Mouse (Mus musculus) limb, embryonic 13.5 days (tissue): ENCODE data around the gene Nprl2. TPM values are rescaled to one million over a fixed set of nuclear protein-coding genes. Genes with fewer than 3 reads are reported as not detected.
A peak's percentile ranks its signal among the peaks of the same experiment; 100 is the strongest.

Source experiments
- ATAC-seq: fragments of 200-750 bp; cut with Nextera tagmentation; 2 replicates; pipeline ENCODE4 v1.8.0; 2017; ENCODE audit warnings: low read depth, moderate number of reproducible peaks, moderate TSS enrichment; ENCODE audit not compliant: low FRiP score
- H3K27ac ChIP-seq: fragments of 300-500 bp; sonication (generic); 2 replicates; pipeline ENCODE4 v1.5.1; 2015; ENCODE audit warnings: inconsistent platforms, mild to moderate bottlenecking, moderate library complexity
- H3K27me3 ChIP-seq: fragments of 300-500 bp; sonication (generic); 2 replicates; pipeline ENCODE4 v1.6.1; 2015; ENCODE audit warnings: mild to moderate bottlenecking, inconsistent platforms
- H3K36me3 ChIP-seq: fragments of 300-500 bp; sonication (generic); 2 replicates; pipeline ENCODE4 v1.6.1; 2015; ENCODE audit warnings: inconsistent platforms, mild to moderate bottlenecking, moderate library complexity
- H3K4me1 ChIP-seq: fragments of 300-500 bp; sonication (generic); 2 replicates; pipeline ENCODE4 v1.6.1; 2015; ENCODE audit warnings: inconsistent platforms
- H3K4me2 ChIP-seq: fragments of 300-500 bp; sonication (generic); replicated peaks from 2 replicates; pipeline ENCODE4 v1.6.1; 2015; ENCODE audit warnings: inconsistent platforms, mild to moderate bottlenecking, moderate library complexity
- H3K4me3 ChIP-seq: fragments of 300-500 bp; sonication (generic); 2 replicates; pipeline ENCODE4 v1.5.1; 2015; ENCODE audit warnings: moderate library complexity, mild to moderate bottlenecking, inconsistent platforms
- H3K9ac ChIP-seq: fragments of 300-500 bp; sonication (generic); 2 replicates; pipeline ENCODE4 v1.6.1; 2015; ENCODE audit warnings: mild to moderate bottlenecking, inconsistent platforms
- H3K9me3 ChIP-seq: fragments of 300-500 bp; sonication (generic); 2 replicates; pipeline ENCODE4 v1.6.1; 2016; ENCODE audit warnings: inconsistent platforms
- WGBS: fragments of 180-500 bp; shearing (Covaris S2); methylation state at CpG from one replicate; pipeline ENCODE4 v1.1.7; 2015; 5-methylcytosine and 5-hydroxymethylcytosine counted together
- polyA plus RNA-seq: library from polyadenylated mRNA; unstranded; fragments of >200 nt; fragmentation: Nextera tagmentation; extraction: Ambion mirVana; gene quantifications from 2 replicates; pipeline ENCODE4 v1.2.1, GENCODE M21; 2015

Gene Nprl2
- polyA plus RNA-seq, 1 experiment from 2014 or later, result 44.2 TPM

GRCm38 (mm10) chr9:107586504-107586903, 44.5 kb downstream of the Nprl2 start:
- ATAC-seq, result no peak
- peaks cover 22% of the 10 kb centered on the region for H3K4me1 ChIP-seq
- peak overlapping the region; percentile 22; the same call in 1 of the 2 replicates for H3K27ac ChIP-seq
- no peak overlapping the region for H3K4me2 ChIP-seq
- H3K9me3 ChIP-seq, result no peaks in the 10 kb centered on the region
- WGBS, result 88% methylated on average over 5 of the region's 5 CpGs
- H3K36me3 ChIP-seq, result peaks cover 47% of the 10 kb centered on the region
- no peaks in the 10 kb centered on the region for H3K27me3 ChIP-seq
- H3K9ac ChIP-seq, result no peak overlapping the region
- H3K4me3 ChIP-seq, result no peak overlapping the region

DNA sequence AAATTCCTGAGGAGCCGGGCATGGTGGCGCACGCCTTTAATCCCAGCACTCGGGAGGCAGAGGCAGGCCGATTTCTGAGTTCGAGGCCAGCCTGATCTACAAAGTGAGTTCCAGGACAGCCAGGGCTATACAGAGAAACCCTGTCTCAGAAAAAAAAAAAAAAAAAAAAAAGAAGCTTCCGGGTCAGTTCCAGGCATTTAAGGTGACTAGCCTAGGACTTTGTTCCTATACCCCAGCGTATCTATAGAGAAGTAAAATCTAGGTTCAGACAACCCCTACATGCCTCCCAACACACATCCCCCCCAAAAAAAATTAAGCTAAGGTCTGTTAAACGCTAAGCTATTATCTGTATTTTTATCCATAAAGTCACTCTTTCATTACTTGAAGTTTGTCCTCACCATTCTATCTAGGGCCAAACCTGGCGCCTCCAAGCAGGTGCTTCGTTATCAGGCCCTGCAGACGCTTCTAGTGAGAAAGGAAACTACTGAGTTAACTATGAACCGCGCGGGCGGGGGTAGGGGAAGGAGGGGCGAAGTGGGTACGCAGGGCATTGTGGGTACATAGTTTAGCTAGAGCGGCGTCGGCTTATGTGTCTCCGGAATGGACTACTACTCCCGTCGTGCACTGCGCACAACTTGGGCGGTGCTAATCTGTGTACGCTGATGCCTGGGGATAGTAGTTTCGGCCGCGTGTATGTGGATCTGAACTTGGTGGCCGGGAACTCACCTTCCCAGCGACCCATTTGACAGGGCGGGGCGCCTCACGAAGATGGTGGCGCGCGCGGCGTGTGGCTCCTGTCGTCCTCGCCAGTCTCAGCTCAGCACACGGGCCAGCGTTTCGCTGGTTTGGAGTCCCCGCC, 45.2 kb downstream of the Nprl2 start, which contains the start of gene Ifrd2:
Gene Ifrd2 (plus strand): TSS at position 669 of the 859 bp plus-strand sequence.
- Histone ChIP-seq H3K4me1 (peaks cover 15% of the 10 kb centered on the region), H3K9ac (peak within 1 kb of the TSS; percentile 77), H3K9me3 (no peaks in the 10 kb centered on the region), H3K4me2 (peak within 1 kb of the TSS; percentile 91), H3K27me3 (no peaks in the 10 kb centered on the region), H3K36me3 (peaks cover 54% of the 10 kb centered on the region), H3K27ac (peak within 1 kb of the TSS; percentile 22; the same call in 1 of the 2 replicates), H3K4me3 (peak within 1 kb of the TSS; percentile 81)
- 14% methylated on average over 46 of the region's 46 CpGs for WGBS
- peak; percentile 98 for ATAC-seq

GRCm38 (mm10) chr9:107587833-107588639, 46.0 kb downstream of the Nprl2 start:
- H3K9ac ChIP-seq, result peak overlapping the region; percentile 77
- no peaks in the 10 kb centered on the region for H3K9me3 ChIP-seq
- H3K4me3 ChIP-seq, result peak overlapping the region; percentile 81
- peaks cover 12% of the 10 kb centered on the region for H3K4me1 ChIP-seq
- WGBS, result 4% methylated on average over 33 of the region's 33 CpGs
- no peak for ATAC-seq
- peak overlapping the region; percentile 91 for H3K4me2 ChIP-seq
- no peak overlapping the region for H3K27ac ChIP-seq
- no peaks in the 10 kb centered on the region for H3K27me3 ChIP-seq
- peaks cover 57% of the 10 kb centered on the region for H3K36me3 ChIP-seq

DNA sequence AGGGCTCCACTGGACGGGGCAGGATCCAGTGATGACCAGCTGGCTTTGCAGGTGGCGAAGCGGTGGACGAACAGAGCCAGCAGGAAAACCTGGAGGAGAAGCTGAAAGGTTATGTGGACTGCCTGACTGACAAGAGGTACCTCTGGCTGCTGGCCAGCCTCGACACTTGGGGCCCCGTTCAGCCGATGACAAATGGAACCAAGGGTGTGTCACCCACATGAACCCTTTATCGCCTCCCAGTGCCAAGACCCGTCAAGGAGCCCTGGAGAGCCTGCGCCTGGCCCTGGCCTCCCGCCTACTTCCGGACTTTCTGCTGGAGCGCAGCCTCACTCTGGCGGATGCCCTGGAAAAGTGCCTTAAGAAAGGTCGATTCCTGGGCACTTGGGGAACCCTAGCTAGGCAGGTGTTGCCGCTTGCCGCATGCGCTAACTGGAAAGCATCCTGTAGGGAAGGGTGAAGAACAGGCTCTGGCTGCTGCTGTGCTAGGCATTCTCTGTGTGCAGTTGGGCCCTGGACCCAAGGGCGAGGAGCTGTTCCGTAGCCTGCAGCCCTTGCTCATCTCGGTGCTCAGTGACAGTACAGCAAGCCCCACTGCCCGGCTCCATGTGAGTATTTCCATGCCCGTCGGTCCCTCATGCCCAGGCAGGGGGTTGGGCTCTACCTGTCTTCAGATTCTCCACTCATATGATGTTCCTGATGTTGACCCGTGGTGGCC, 48.2 kb downstream of the Nprl2 start:
- H3K27ac ChIP-seq, result no peak overlapping the region
- H3K27me3 ChIP-seq, result no peaks in the 10 kb centered on the region
- no peak overlapping the region for H3K9ac ChIP-seq
- peaks cover 12% of the 10 kb centered on the region for H3K4me1 ChIP-seq
- no peak overlapping the region for H3K4me3 ChIP-seq
- H3K36me3 ChIP-seq, result peaks cover 57% of the 10 kb centered on the region
- H3K4me2 ChIP-seq, result no peak overlapping the region
- WGBS, result 90% methylated on average over 25 of the region's 25 CpGs
- H3K9me3 ChIP-seq, result no peaks in the 10 kb centered on the region
- no peak for ATAC-seq

GRCm38 (mm10) chr9:107590773-107591060, 48.7 kb downstream of the Nprl2 start:
- Histone ChIP-seq H3K9me3 (no peaks in the 10 kb centered on the region), H3K36me3 (peaks cover 57% of the 10 kb centered on the region), H3K4me3 (no peak overlapping the region), H3K27me3 (no peaks in the 10 kb centered on the region), H3K9ac (no peak overlapping the region), H3K4me2 (no peak overlapping the region), H3K4me1 (peaks cover 12% of the 10 kb centered on the region), H3K27ac (no peak overlapping the region)
- 93% methylated on average over 6 of the region's 6 CpGs for WGBS
- ATAC-seq, result no peak

DNA sequence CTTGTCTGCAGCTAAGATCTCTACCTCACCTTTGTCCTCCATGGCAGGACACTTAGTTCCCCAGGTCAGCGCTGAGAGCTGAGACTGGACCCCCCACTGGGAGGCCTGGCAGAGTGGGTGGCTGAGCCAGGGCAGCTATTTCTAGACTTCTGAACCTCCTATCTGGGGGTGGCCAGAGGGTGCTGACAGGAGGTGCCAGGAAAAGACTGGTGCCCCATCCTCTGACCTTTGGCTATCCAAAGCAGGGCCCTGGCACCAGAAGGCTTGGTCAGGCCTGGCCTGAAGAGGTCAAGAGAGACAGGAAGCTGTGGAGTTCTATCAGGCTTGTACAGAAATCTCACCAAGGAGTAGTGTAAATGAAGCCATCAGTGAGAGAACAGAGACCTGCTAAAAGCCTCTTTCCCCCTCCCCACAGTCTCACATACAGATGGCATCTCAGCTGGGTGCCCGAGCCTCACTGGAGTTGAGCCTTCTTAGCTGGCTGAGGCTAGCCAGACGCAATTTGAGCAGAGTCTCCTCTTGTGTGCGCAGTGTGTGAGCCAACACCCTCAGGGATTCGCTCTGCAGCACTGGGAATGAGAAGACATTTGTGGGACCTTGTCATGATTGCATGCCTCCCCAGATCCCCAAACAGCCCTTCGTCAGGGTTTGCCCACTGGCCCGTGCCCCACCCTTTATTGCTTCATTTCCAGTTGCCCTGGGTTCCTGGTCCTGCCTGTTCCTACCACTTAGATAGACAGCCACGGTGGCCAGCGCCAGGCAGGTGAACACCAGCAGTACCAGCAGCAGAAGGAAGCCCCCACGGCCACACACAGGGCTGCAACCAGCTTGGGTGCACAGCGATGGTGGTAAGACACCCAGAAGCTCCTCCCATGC, 51.3 kb downstream of the Nprl2 start:
- WGBS, result 80% methylated on average over 11 of the region's 11 CpGs
- Histone ChIP-seq H3K9me3 (no peaks in the 10 kb centered on the region), H3K9ac (no peak overlapping the region), H3K27me3 (no peaks in the 10 kb centered on the region), H3K4me3 (no peak overlapping the region), H3K27ac (no peak overlapping the region), H3K4me2 (no peak overlapping the region), H3K4me1 (peaks cover 8% of the 10 kb centered on the region), H3K36me3 (peaks cover 60% of the 10 kb centered on the region)
- no peak for ATAC-seq

DNA sequence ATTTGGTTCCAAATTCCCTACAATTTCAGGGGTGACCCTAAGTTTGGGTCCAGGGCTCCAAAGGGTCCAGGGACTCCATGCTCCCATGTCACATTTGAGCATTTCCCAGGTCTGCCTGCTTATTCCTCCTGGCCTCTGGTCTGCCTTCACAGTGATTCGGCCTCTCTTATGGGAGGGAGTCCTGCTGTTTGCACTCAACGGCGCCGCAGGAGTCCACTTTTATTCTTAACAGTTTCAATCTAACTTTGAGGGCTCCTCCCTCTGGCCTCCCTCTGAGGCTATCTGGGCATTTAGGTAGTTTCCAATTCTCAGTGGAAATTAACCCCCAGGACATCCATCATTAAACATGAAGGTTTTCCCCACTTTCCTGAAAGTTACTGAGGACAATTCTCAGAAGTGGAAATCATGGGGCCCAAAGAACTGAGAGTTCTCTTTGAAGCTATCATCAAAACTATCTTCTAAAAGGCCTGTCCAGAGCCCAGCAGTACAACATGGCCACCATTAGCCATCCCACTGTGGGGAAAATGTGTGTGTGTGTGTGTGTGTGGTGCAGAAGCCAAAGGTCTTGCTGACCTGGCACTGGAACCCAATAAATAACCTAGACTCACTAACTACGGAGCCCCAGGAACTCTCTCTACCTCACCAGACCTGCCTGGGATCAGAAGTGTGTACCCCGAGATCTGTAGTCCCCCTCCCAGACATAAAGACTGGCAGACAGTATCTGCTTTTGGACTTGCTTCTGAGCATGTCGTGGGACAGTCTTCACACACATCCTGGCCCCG, 52.4 kb downstream of the Nprl2 start:
- Histone ChIP-seq H3K36me3 (peaks cover 68% of the 10 kb centered on the region), H3K27me3 (no peaks in the 10 kb centered on the region), H3K4me3 (no peak overlapping the region), H3K9me3 (no peaks in the 10 kb centered on the region), H3K27ac (no peak overlapping the region), H3K9ac (no peak overlapping the region), H3K4me1 (no peaks in the 10 kb centered on the region), H3K4me2 (no peak overlapping the region)
- no peak for ATAC-seq
- WGBS, result 74% methylated on average over 8 of the region's 8 CpGs

Other genes starting within 250 kb of the Nprl2 start
- 9.8 and 9.9 TPM in 2 replicates for gene Cish, start 246.2 kb upstream of the Nprl2 start, polyA plus RNA-seq
- gene Hemk1, start 203.9 kb upstream of the Nprl2 start, polyA plus RNA-seq, result 12.6 and 14.4 TPM in 2 replicates
- gene 6430571L13Rik, start 201.6 kb upstream of the Nprl2 start, polyA plus RNA-seq, result 1.1 TPM in 2 replicates
- gene Cacna2d2, start 142.6 kb upstream of the Nprl2 start, polyA plus RNA-seq, result 0.56 and 0.68 TPM in 2 replicates
- 46.9 and 47.8 TPM in 2 replicates for gene Tmem115, start 8.3 kb upstream of the Nprl2 start, polyA plus RNA-seq
- 21.1 and 21.2 TPM in 2 replicates for gene Cyb561d2, start within 50 bp of the Nprl2 start, polyA plus RNA-seq
- gene Zmynd10, start 5.1 kb downstream of the Nprl2 start, polyA plus RNA-seq, result 1.7 and 2.1 TPM in 2 replicates
- 77.1 and 83.2 TPM in 2 replicates for gene Rassf1, start 9.3 kb downstream of the Nprl2 start, polyA plus RNA-seq
- 43.7 and 46.5 TPM in 2 replicates for gene Tusc2, start 21.0 kb downstream of the Nprl2 start, polyA plus RNA-seq
- 127 and 130 TPM in 2 replicates for gene Hyal2, start 25.7 kb downstream of the Nprl2 start, polyA plus RNA-seq
- 13.4 and 15.5 TPM in 2 replicates for gene Hyal1, start 34.7 kb downstream of the Nprl2 start, polyA plus RNA-seq
- gene Naa80, start 36.7 kb downstream of the Nprl2 start, polyA plus RNA-seq, result 18.4 and 19.6 TPM in 2 replicates
- gene Hyal3, start 38.6 kb downstream of the Nprl2 start, polyA plus RNA-seq, result 1.5 and 1.7 TPM in 2 replicates
- gene Ifrd2, start 45.4 kb downstream of the Nprl2 start, polyA plus RNA-seq, result 44.3 and 49.5 TPM in 2 replicates
- 8.0 and 8.6 TPM in 2 replicates for gene Sema3b, start 67.0 kb downstream of the Nprl2 start, polyA plus RNA-seq
- 383 and 392 TPM in 2 replicates for gene Gnai2, start 93.1 kb downstream of the Nprl2 start, polyA plus RNA-seq
- gene Slc38a3, start 127.3 kb downstream of the Nprl2 start, polyA plus RNA-seq, result 4.3 and 5.3 TPM in 2 replicates
- 0.74 and 1.0 TPM in 2 replicates for gene Gnat1, start 137.5 kb downstream of the Nprl2 start, polyA plus RNA-seq
- gene Sema3f, start 168.2 kb downstream of the Nprl2 start, polyA plus RNA-seq, result 31.8 and 32.1 TPM in 2 replicates
- 257 and 270 TPM in 2 replicates for gene Rbm5, start 228.8 kb downstream of the Nprl2 start, polyA plus RNA-seq